Mouse (Mus musculus): Measurements from ENCODE around the gene Myo1e.

Gene Myo1e

GRCm38 (mm10) chr9:70283151-70283550, 76.0 kb downstream of the Myo1e start:
- no peak for DNase-seq (ENCODE audit: low read depth)

- DNase-seq (ENCODE audit: low read depth): peak; percentile 90
Observed at GRCm38 (mm10) chr9:70284584-70285140, 77.5 kb downstream of the Myo1e start.

DNA sequence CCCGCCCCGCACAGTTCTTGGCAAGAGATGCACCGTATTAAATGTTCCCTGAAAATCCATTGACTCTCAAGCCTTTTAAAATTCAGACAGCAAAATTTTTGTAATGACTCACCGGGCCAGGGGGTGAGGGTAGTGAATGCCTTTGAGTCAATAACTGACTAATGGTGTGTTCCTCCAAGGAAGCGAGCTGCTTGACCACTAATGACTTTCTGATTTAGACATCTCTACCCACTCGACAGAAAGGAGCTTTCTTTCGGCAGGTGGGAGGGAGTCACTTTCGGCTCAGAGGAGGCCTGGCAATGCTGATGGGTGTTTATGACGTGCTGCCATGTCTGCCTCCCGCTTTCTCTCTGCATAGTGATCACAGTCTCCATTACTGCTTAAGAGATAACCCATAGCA, 83.6 kb downstream of the Myo1e start:
- DNase-seq (ENCODE audit: low read depth): peak; percentile 93

- DNase-seq (ENCODE audit: low read depth): no peak
Observed at GRCm38 (mm10) chr9:70296916-70297315, 89.8 kb downstream of the Myo1e start.

GRCm38 (mm10) chr9:70298221-70298620, 91.1 kb downstream of the Myo1e start:
- DNase-seq (ENCODE audit: low read depth): no peak

- DNase-seq (ENCODE audit: low read depth): no peak
Observed at GRCm38 (mm10) chr9:70300705-70301104, 93.6 kb downstream of the Myo1e start.

DNA sequence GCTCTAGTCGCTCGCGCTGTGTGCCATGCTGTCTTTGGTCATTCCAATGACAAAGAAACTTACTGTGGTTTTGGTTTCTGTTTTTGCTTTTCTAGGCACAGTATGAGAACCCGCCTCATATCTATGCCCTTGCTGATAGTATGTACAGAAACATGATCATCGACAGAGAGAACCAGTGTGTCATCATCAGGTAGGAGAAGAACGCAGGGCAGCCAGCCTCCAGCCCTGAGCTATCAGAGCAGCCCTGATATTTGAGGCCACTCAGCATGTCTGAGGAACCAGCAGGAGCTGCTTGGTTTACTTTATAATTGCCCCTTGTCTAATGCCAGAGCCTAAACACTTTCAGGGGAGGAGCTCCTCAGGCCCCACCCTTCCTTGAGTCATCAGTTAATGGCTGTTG, 94.4 kb downstream of the Myo1e start:
- no peak for DNase-seq (ENCODE audit: low read depth)

DNA sequence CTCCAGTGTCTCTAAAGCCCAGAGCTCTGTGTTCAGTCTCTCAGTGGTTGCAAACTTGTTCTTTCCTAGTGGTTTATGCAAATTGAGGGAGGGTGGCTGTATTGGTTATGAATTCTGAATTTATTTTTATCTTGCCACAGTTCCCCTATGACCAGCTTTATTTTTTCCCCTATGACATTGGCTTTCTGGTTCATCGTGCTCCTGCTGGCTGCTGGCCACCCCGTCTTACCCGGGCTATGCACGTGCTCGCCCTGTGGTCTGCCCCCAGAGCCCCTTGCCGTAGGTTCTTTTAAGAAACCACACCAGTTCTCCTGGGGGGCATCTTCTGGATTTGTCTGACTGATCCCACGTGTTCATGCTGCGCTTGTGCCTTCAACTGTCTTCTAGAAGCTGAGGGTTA, 97.8 kb downstream of the Myo1e start:
- no peak for DNase-seq (ENCODE audit: low read depth)

DNA sequence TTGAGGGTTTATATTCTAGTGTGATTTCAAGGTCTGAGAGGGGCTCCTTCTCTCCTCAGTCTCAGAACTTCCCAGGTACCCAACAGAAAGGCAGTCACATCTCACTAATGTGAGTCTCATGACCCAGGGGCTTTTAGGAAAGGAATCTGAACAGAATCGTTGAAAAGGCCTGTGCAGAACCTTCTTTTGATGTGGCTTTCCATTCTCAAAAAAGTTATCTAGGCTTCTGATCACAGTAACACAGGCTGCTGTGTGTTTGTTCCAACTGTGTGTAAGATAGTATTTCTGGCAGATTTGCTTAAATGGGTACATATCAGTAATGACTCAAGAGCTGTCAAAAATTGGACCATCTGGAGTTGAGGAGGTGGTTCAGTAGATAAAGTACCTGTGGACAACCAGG, 102.9 kb downstream of the Myo1e start:
- no peak for DNase-seq (ENCODE audit: low read depth)

GRCm38 (mm10) chr9:70314019-70314418, 106.9 kb downstream of the Myo1e start:
- DNase-seq (ENCODE audit: low read depth): no peak

DNA sequence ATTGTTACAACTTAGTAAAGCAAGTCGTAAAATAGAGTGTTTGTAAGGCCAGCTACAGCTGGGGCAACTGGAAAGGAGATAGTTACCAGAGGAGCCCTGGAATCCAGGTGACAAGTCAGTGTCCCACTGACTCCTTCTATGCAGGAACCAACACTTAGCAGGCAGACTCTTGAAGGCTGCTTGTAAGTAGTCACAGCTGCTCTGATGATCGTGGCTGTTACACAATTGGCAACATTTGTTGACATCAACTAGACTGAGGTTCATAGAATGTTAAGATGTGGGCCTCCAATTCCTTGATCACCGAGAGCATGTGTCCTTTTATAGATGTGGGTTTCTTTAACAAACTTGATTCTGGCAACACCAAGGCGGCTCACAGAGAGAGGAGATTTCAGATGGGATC, 108.0 kb downstream of the Myo1e start:
- no peak for DNase-seq (ENCODE audit: low read depth)

DNA sequence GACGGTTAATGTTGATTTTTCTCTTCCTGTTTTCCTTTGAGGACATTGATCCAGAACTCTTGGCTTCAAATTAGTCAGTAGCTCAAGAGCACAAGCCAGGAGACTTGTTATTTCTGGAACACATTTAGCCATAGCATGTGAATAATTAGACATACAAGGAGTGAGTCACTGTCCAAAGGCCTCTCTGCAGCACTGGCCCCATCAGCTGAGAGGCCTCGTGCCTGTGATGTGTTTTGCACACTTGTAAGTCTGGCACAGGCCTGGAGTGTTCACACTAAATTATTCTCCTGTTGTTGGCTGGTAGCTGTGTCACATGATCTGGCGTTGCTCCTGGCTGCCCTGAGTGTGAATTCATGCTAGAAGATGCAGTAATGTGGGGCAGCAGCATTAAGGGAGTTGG, 111.5 kb downstream of the Myo1e start:
- DNase-seq (ENCODE audit: low read depth): peak; percentile 95

GRCm38 (mm10) chr9:70324336-70324735, 117.2 kb downstream of the Myo1e start:
- no peak for DNase-seq (ENCODE audit: low read depth)

DNA sequence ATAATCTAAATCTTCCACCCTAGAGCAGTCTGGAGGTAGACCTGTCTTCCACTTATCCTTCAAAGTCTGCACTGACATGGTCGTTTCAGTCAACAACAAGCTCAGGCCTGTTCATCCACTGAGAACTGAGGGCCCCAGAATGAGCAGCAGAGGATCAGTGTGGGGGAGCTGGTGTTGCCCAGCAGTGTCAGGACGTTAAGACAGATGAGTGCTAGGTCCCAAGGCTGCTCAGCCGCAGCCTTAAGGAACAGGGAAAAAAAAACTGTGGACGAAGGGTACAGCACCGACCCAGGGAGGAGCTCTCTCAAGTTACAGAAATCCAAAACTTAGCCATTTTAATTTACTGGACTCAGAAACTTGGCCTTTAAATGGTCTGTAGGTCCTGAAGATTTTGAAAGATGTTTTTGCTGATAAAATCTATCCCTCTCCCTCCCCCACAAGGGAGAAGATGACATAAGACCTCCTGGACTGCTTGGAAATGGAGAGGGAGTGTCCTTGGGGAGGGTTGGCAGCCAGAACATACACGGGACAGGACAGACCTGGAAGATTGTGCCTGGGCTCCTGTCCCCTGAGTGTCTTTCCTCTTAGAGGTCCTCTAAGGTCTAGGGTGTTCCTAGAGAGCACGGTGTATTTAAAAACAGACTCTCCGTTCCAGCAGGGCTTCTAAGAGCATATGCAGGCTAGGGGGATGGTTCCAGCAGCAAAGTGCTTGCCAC, 118.9 kb downstream of the Myo1e start:
- DNase-seq (ENCODE audit: low read depth): no peak

GRCm38 (mm10) chr9:70328193-70328841, 121.2 kb downstream of the Myo1e start:
- no peak for DNase-seq (ENCODE audit: low read depth)

DNA sequence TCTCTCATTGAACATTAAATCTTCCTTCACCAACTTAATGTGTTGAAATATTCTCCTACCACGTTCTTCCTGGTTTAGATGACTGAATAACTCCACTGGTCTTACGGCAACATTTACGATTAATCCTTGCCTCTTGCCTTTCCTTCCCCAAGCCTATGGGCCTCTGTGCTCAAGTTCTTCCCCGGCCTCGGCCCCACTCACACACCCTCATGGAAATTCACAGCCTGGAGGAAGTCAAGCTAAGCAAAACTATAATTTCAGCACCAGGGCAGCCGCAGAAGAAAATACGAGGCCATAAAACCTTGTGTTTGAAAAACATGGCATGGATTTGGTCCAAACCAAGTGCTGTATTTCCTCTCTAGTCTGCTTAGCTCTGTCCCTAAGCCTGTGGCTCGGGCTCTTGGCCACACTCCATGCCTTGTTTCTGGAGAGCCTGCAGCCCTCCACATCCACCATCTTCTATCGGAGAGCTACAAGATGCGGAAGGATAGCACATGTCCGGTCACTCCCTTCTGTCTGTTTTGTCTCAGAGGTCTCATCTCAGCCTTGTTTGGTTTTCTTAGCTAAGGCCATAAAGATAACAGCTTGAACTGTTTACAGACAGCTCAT, 124.7 kb downstream of the Myo1e start:
- DNase-seq (ENCODE audit: low read depth): no peak

DNA sequence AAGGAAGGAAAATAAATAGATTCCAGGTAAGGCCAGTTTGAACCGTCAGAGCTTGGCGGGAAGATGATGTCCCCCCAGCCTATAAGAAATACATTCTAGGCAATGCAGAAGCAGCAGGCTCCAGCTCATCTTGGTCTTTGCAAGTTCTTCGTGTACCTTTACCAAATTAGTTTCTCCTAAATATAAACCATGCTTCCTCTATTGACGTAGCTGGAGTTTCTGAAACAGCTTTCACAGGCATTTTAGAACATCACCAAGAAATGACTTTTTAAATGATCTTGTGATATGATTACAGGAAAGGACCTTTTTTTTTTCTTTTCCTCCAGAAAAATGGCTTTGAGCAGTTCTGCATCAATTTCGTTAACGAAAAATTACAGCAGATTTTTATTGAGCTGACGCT, 131.2 kb downstream of the Myo1e start:
- DNase-seq (ENCODE audit: low read depth): no peak

- no peak for DNase-seq (ENCODE audit: low read depth)
Observed at GRCm38 (mm10) chr9:70338894-70339293, 131.7 kb downstream of the Myo1e start.

DNA sequence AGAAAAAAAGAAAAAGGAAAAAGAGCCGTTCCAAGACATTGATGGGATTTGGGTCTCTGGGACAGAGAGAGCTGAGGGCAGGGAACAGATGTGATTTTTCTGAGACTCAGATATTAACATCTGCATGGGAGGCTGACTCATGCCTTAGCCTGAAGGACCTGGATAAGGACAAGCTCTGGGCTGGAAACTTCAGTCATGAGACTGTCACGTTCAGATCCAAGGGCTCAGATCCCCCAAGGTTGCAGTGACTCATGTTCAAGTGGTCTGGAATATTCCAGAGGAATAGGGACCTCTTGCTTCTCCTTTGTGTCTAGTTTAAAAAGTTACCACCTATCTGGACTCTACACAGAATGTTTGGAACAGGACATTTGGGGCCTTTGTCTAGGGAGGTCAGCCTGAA, 142.1 kb downstream of the Myo1e start:
- DNase-seq (ENCODE audit: low read depth): peak; percentile 26

DNA sequence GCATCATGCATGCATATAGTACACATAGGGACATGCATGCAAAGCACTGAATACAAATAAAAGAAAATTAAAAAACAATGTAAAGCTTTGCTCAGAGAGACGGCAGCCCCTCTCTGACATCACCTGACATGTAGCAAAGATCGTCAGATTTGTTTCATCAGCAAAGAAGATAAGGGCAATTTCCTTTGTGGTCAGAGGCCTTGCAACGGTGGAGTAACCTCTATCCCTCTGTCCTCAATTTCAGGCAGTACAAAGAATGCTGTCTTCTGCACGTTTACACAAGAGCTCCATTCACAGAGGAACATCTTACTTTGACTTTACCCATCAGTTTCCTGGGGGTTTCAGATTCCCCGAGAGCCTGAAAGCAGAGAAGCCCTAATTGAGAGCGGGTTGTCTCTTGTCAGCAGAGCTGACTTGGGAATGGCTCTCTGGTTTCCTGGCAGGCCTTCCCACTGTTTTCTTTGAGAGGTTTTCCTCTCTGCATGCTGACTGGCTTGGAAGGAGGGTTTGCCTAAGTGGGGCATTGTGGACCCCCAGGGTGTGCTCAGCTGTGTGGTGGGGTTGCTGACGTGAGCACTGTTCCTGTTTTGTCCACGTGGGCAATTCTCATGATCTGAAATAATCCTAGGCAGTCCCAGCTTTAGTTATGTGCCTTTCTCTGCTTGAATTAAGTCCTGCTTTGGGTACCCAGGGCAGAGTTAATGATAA, 144.6 kb downstream of the Myo1e start:
- DNase-seq (ENCODE audit: low read depth): no peak

DNA sequence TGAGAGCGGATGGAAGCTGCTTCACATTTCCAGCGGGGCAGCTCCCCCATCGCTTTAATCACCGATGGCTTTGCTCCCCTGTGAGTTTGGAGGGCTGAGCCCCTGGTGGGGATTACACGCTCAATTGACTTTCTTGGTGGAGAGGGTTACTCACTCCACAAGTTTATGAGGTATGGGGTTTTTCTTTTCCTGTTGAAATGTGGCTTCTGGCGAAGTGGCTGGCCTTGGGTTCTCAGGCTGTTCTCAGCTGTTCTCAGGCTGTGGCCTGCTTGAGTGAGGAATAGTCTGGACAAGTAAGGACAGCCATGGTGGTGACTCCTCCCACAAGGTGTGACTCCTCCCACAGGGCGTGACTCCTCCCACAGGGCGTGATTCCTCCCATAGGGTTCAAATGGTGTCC, 149.1 kb downstream of the Myo1e start:
- DNase-seq (ENCODE audit: low read depth): no peak

- DNase-seq (ENCODE audit: low read depth): no peak
Observed at GRCm38 (mm10) chr9:70359402-70360131, 152.4 kb downstream of the Myo1e start.

Data from fibroblast of lung, adult 2 months (primary cell).